Mouse (Mus musculus) cerebellum, adult 2 months (tissue): ENCODE measurements around the gene Phc2. TPM values are rescaled to one million over a fixed set of nuclear protein-coding genes. Genes with fewer than 3 reads are reported as not detected.
A peak's percentile ranks its signal among the peaks of the same experiment; 100 is the strongest.
"Not testable (repeated sequence)": the region's sequence is repeated elsewhere in the genome, so short reads cannot be mapped to it uniquely, and the experiment has no call there.

Source experiments
- DNase-seq, 2 experiments: peaks; one replicate each; pipeline ENCODE4 v3.0.0; 2021
- H3K27ac ChIP-seq: fragments of 200-500 bp; 2 replicates; pipeline ENCODE4 v1.5.1; 2012; ENCODE audit warnings: low read length, control low read depth, inconsistent platforms; ENCODE audit not compliant: insufficient read depth
- H3K27me3 ChIP-seq: fragments of 200-500 bp; 2 replicates; pipeline ENCODE4 v1.6.1; 2012; ENCODE audit warnings: inconsistent platforms, mild to moderate bottlenecking, low read length, moderate library complexity; ENCODE audit not compliant: control insufficient read depth, insufficient read depth
- H3K4me1 ChIP-seq: fragments of 200-500 bp; 2 replicates; pipeline ENCODE4 v1.6.1; 2011; ENCODE audit warnings: low read length; ENCODE audit not compliant: control insufficient read depth, insufficient read depth
- H3K4me3 ChIP-seq: fragments of 200-500 bp; replicated peaks from 2 replicates; pipeline ENCODE3; 2011; ENCODE audit warnings: mild to moderate bottlenecking, low read depth, low read length, control low read depth; ENCODE audit not compliant: insufficient read depth
- CTCF ChIP-seq: fragments of 200-500 bp; IDR thresholded peaks from 2 replicates; pipeline ENCODE4 v1.5.1; 2011; ENCODE audit warnings: low read depth, mild to moderate bottlenecking, control low read depth, low read length, moderate library complexity, borderline replicate concordance; ENCODE audit not compliant: insufficient read depth
- POLR2A ChIP-seq: fragments of 200-500 bp; IDR thresholded peaks from 2 replicates; pipeline ENCODE4 v1.6.1; 2011; ENCODE audit warnings: low read length, control low read depth, borderline replicate concordance; ENCODE audit not compliant: insufficient read depth
- WGBS: fragments of 180-500 bp; shearing (Covaris S2); methylation state at CpG from one replicate; pipeline ENCODE4 v1.1.7; 2018; 5-methylcytosine and 5-hydroxymethylcytosine counted together
- polyA plus RNA-seq: library from polyadenylated mRNA; depleted of rRNA; stranded (reverse); fragments of >200 nt; gene quantifications from 2 replicates; pipeline ENCODE4 v1.2.3, GENCODE M21; 2012; rRNA removed

The Phc2 gene
- polyA plus RNA-seq = 133 and 144 TPM in 2 replicates

DNA sequence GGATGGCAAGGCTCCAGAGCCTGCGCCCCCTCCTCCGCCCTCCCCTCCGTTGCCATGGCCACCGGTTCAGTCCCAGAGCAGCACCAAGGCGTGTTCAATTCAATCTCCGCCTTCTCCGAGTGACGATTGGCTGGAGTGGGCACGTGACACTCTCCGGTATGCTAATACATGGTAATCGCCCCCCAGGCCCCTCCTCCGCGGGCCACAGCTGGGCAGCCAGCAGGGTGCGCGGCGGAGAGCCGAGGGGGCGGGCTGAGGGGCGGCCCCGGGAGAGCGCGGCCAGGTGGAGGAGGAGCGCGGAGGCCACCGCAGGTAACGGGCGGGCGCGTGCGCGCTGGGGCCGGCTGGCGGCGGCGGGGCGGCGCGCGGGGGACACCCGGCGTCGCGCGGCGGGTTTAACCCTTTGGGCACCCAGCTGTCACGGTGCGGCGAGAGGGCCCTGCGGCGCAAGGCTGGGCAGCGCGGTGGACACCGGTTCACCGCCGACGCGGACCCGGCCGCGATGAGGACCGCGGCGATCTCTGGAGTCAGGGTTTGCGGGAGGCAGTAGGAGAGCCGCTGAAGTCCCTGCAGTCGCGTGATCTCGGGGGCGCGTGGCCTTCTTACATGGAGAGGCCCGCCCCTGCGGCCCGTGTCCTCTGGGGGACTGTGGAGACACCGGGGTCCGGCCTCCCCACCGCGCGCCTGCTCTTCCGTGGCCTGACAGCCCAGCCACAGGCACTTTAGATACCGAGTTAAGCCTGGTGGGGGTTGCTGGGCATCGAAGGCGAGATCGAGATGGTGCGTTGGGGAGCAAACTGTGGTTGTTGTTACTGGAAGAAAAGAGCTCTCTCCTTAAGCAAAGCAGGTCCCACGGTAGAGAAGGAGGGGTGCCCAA is at the start of gene Phc2:
TSS of gene Phc2 (plus strand) at position 198 of the 877 bp plus-strand sequence.
- H3K4me1 ChIP-seq = peaks cover 19% of the 10 kb centered on the region
- peak; percentile 95 to 96 for DNase-seq
- no peaks in the 10 kb centered on the region for H3K27me3 ChIP-seq
- H3K27ac ChIP-seq = peak within 1 kb of the TSS; percentile 87
- peak within 1 kb of the TSS; percentile 85 for H3K4me3 ChIP-seq
- TF ChIP-seq POLR2A = 0 out of 2 replicates have a peak, but pooled peaks have one; percentile 13
- TF ChIP-seq CTCF = no peak
- WGBS = under 1% methylated on average over 85 of the region's 85 CpGs

DNA sequence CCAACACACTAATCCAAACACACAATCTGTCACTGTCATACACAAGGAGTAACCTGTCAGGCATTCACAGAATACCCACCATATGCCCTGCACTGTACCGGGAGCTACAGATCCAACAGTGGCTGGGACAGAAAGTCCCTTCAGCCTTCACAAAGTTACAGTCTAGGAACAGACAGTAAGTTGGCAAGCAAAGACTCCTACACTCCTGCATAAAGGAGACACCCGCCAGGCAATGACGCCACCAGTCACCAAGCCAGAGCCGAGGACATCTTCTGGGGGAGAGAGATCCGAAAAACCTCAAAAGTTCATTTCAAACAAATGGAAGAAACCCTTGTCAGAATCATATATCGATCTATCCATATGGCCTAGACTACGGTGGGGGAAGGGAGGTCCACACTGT is 47.9 kb upstream of the Phc2 start:
- Histone ChIP-seq H3K4me3 (no peak overlapping the region), H3K27me3 (no peaks in the 10 kb centered on the region), H3K27ac (no peak overlapping the region), H3K4me1 (peaks cover 3% of the 10 kb centered on the region; the same call in 1 of the 2 replicates)
- no peak for DNase-seq
- WGBS = 80% methylated on average over 7 of the region's 7 CpGs
- TF ChIP-seq POLR2A = no peak
- no peak for TF ChIP-seq CTCF

GRCm38 (mm10) chr4:128607661-128608060 is 46.8 kb upstream of the Phc2 start:
- Histone ChIP-seq H3K27ac (no peak overlapping the region), H3K4me1 (peaks cover 3% of the 10 kb centered on the region; the same call in 1 of the 2 replicates), H3K27me3 (no peaks in the 10 kb centered on the region), H3K4me3 (no peak overlapping the region)
- TF ChIP-seq CTCF (no peak), POLR2A (no peak)
- WGBS = 72% methylated on average over 11 of the region's 11 CpGs
- DNase-seq = no peak

DNA sequence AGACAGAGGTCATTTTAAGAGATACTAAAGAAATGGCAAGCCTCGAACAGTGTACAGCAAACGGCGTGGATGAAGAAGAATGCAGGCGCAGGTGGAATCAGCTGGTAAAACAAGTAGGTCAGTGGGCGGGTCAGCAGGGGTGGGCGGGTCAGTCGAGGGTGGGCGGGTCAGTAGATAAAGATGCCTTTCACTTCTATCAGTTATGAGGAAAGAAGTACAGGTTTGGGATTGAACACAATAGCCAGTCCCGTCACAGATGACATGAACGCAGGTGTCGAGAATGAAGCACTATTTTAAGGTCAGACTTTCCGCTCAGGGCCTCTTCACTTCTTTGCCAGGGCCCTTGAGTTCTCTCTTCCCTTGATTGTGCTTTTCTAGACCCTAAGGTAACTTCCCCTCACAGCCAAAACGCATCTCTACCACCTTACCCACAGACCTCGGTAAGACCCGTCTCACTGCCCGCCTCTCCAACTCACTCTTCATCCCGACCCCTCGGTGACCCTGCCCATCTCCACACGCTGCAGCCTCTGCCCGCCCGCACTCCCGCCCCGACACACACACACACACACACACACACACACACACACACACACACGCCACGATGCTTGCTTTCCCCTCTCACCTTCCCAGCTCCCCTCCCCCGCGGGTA is 45.1 kb upstream of the Phc2 start:
- H3K27ac ChIP-seq = peak overlapping the region; percentile 2; the same call in 1 of the 2 replicates
- TF ChIP-seq CTCF = no peak
- TF ChIP-seq POLR2A = no peak
- peak overlapping the region; percentile 65 for H3K4me3 ChIP-seq
- no peak for DNase-seq
- 3% methylated on average over 27 of the region's 27 CpGs for WGBS
- H3K4me1 ChIP-seq = peaks cover 3% of the 10 kb centered on the region; the same call in 1 of the 2 replicates
- H3K27me3 ChIP-seq = no peaks in the 10 kb centered on the region

- Histone ChIP-seq H3K27me3 (no peaks in the 10 kb centered on the region), H3K4me1 (peaks cover 3% of the 10 kb centered on the region; the same call in 1 of the 2 replicates), H3K4me3 (peak within 1 kb of the TSS; percentile 65), H3K27ac (peak within 1 kb of the TSS; percentile 2; the same call in 1 of the 2 replicates)
- DNase-seq = peak; percentile 94 to 99
- WGBS = 2% methylated on average over 24 of the region's 24 CpGs
- TF ChIP-seq POLR2A = peak; percentile 49; the same call in 1 of the 2 replicates
- no peak for TF ChIP-seq CTCF
Measured at GRCm38 (mm10) chr4:128609925-128610402, 44.5 kb upstream of the Phc2 start, which contains the start of gene Zscan20. Zscan20 (minus strand) TSS chr4:128610098.

GRCm38 (mm10) chr4:128610706-128611105 is 43.8 kb upstream of the Phc2 start:
- 31% methylated on average over 10 of the region's 10 CpGs for WGBS
- Histone ChIP-seq H3K27ac (no peak overlapping the region), H3K4me3 (no peak overlapping the region), H3K27me3 (no peaks in the 10 kb centered on the region), H3K4me1 (peaks cover 3% of the 10 kb centered on the region; the same call in 1 of the 2 replicates)
- DNase-seq = peak; percentile 12 to 31
- TF ChIP-seq POLR2A = no peak
- no peak for TF ChIP-seq CTCF

GRCm38 (mm10) chr4:128611726-128612125 is 42.8 kb upstream of the Phc2 start:
- DNase-seq, H3K27me3 ChIP-seq, H3K4me1 ChIP-seq, H3K4me3 ChIP-seq, H3K27ac ChIP-seq: not testable (repeated sequence)
- 83% methylated on average over 3 of the region's 3 CpGs for WGBS
